Mouse (Mus musculus): Measurements from ENCODE around the gene Dbp. TPM values are rescaled to one million over a fixed set of nuclear protein-coding genes. Genes with fewer than 3 reads are reported as not detected.

Gene Dbp
- polyA plus RNA-seq, 1 experiment, result 26.2 TPM

- no peaks in the 10 kb centered on the region for H3K27me3 ChIP-seq (ENCODE audit: control insufficient read depth, insufficient read depth, insufficient read length)
- TF ChIP-seq MYOD1 (IDR thresholded peaks at IDR 0.05; ENCODE audit: control insufficient read depth in 1 of 3, insufficient read length in 2 of 3, low read depth in 2 of 3), result no peak
- TF ChIP-seq SRF (IDR thresholded peaks at IDR 0.05; ENCODE audit: control insufficient read depth, insufficient read length, low read depth), result no peak
- TF ChIP-seq USF1 (IDR thresholded peaks at IDR 0.05; ENCODE audit: low read depth), result no peak
- TF ChIP-seq REST (IDR thresholded peaks at IDR 0.05; ENCODE audit: insufficient read depth, insufficient read length), result no peak
- TF ChIP-seq POLR2A (IDR thresholded peaks at IDR 0.05; ENCODE audit: insufficient read length, low read depth), result no peak
- no peak for TF ChIP-seq CEBPB (IDR thresholded peaks at IDR 0.05; ENCODE audit: insufficient read depth, poor library complexity, severe bottlenecking)
- TF ChIP-seq MYOG (IDR thresholded peaks at IDR 0.05; ENCODE audit: control insufficient read depth in 1 of 3, insufficient read depth in 1 of 3, insufficient read length in 2 of 3, low read depth in 2 of 3), result no peak
- TF ChIP-seq POLR2AphosphoS2 (IDR thresholded peaks at IDR 0.05; ENCODE audit: insufficient read length, low read depth), result no peak
- TF ChIP-seq MAX (IDR thresholded peaks at IDR 0.05; ENCODE audit: low read depth), result no peak
- TF ChIP-seq TCF3 (IDR thresholded peaks at IDR 0.05; ENCODE audit: insufficient read length, low read depth), result no peak
- no peak for TF ChIP-seq TCF12 (IDR thresholded peaks at IDR 0.05; ENCODE audit: insufficient read depth, poor library complexity, severe bottlenecking)
- no peak for TF ChIP-seq E2F4 (IDR thresholded peaks at IDR 0.05; ENCODE audit: insufficient read depth)
- H3K36me3 ChIP-seq (ENCODE audit: control insufficient read depth, insufficient read depth), result no peaks in the 10 kb centered on the region
- H3K4me2 ChIP-seq (ENCODE audit: low read depth), result no peak within 1 kb of the TSS
- no peaks in the 10 kb centered on the region for H3K79me2 ChIP-seq (ENCODE audit: control insufficient read depth, insufficient read depth)
- H3K4me3 ChIP-seq, result no peak within 1 kb of the TSS
- H3ac ChIP-seq (ENCODE audit: control insufficient read depth, insufficient read length), result no peak within 1 kb of the TSS
These were observed 10.8 kb upstream of the Dbp start, which contains the start of gene Sec1 for GRCm38 (mm10) chr7:45693921-45694591. Sec1 (minus strand) TSS chr7:45694402.

GRCm38 (mm10) chr7:45695098-45695497, 9.8 kb upstream of the Dbp start:
- peaks cover 10% of the 10 kb centered on the region for H3K27me3 ChIP-seq (ENCODE audit: control insufficient read depth, insufficient read depth, insufficient read length)
- H3K79me2 ChIP-seq (ENCODE audit: control insufficient read depth, insufficient read depth), result no peaks in the 10 kb centered on the region

GRCm38 (mm10) chr7:45697894-45698293, 7.0 kb upstream of the Dbp start:
- Histone ChIP-seq H3K4me3 (no peak overlapping the region), H3K36me3 (ENCODE audit: control insufficient read depth, insufficient read depth) (no peaks in the 10 kb centered on the region), H3ac (ENCODE audit: control insufficient read depth, insufficient read length) (no peak overlapping the region), H3K4me2 (ENCODE audit: low read depth) (no peak overlapping the region), H3K27me3 (ENCODE audit: control insufficient read depth, insufficient read depth, insufficient read length) (peaks cover 16% of the 10 kb centered on the region), H3K79me2 (ENCODE audit: control insufficient read depth, insufficient read depth) (no peaks in the 10 kb centered on the region)
- TF ChIP-seq SRF (IDR thresholded peaks at IDR 0.05; ENCODE audit: control insufficient read depth, insufficient read length, low read depth) (no peak), TCF12 (IDR thresholded peaks at IDR 0.05; ENCODE audit: insufficient read depth, poor library complexity, severe bottlenecking) (no peak), USF1 (IDR thresholded peaks at IDR 0.05; ENCODE audit: low read depth) (no peak), TCF3 (IDR thresholded peaks at IDR 0.05; ENCODE audit: insufficient read length, low read depth) (no peak), POLR2A (IDR thresholded peaks at IDR 0.05; ENCODE audit: insufficient read length, low read depth) (no peak), MYOD1 (IDR thresholded peaks at IDR 0.05; ENCODE audit: control insufficient read depth in 1 of 3, insufficient read length in 2 of 3, low read depth in 2 of 3) (no peak), POLR2AphosphoS2 (IDR thresholded peaks at IDR 0.05; ENCODE audit: insufficient read length, low read depth) (no peak), REST (IDR thresholded peaks at IDR 0.05; ENCODE audit: insufficient read depth, insufficient read length) (no peak), MAX (IDR thresholded peaks at IDR 0.05; ENCODE audit: low read depth) (no peak), MYOG (IDR thresholded peaks at IDR 0.05; ENCODE audit: control insufficient read depth in 1 of 3, insufficient read depth in 1 of 3, insufficient read length in 2 of 3, low read depth in 2 of 3) (no peak), E2F4 (IDR thresholded peaks at IDR 0.05; ENCODE audit: insufficient read depth) (no peak), CEBPB (IDR thresholded peaks at IDR 0.05; ENCODE audit: insufficient read depth, poor library complexity, severe bottlenecking) (no peak)

More at GRCm38 (mm10) chr7:45695098-45695497, 9.8 kb upstream of the Dbp start:
- Histone ChIP-seq H3K4me2 (ENCODE audit: low read depth) (no peak overlapping the region), H3K36me3 (ENCODE audit: control insufficient read depth, insufficient read depth) (no peaks in the 10 kb centered on the region), H3ac (ENCODE audit: control insufficient read depth, insufficient read length) (no peak overlapping the region), H3K4me3 (no peak overlapping the region)
- TF ChIP-seq USF1 (IDR thresholded peaks at IDR 0.05; ENCODE audit: low read depth) (no peak), POLR2A (IDR thresholded peaks at IDR 0.05; ENCODE audit: insufficient read length, low read depth) (no peak), MYOG (IDR thresholded peaks at IDR 0.05; ENCODE audit: control insufficient read depth in 1 of 3, insufficient read depth in 1 of 3, insufficient read length in 2 of 3, low read depth in 2 of 3) (no peak), MAX (IDR thresholded peaks at IDR 0.05; ENCODE audit: low read depth) (no peak), CEBPB (IDR thresholded peaks at IDR 0.05; ENCODE audit: insufficient read depth, poor library complexity, severe bottlenecking) (no peak), E2F4 (IDR thresholded peaks at IDR 0.05; ENCODE audit: insufficient read depth) (no peak), MYOD1 (IDR thresholded peaks at IDR 0.05; ENCODE audit: control insufficient read depth in 1 of 3, insufficient read length in 2 of 3, low read depth in 2 of 3) (no peak), TCF12 (IDR thresholded peaks at IDR 0.05; ENCODE audit: insufficient read depth, poor library complexity, severe bottlenecking) (no peak), TCF3 (IDR thresholded peaks at IDR 0.05; ENCODE audit: insufficient read length, low read depth) (no peak), POLR2AphosphoS2 (IDR thresholded peaks at IDR 0.05; ENCODE audit: insufficient read length, low read depth) (no peak), SRF (IDR thresholded peaks at IDR 0.05; ENCODE audit: control insufficient read depth, insufficient read length, low read depth) (no peak), REST (IDR thresholded peaks at IDR 0.05; ENCODE audit: insufficient read depth, insufficient read length) (no peak)

- Histone ChIP-seq H3K4me2 (ENCODE audit: low read depth) (peak within 1 kb of the TSS; percentile 69), H3K79me2 (ENCODE audit: control insufficient read depth, insufficient read depth) (no peaks in the 10 kb centered on the region), H3ac (ENCODE audit: control insufficient read depth, insufficient read length) (no peak within 1 kb of the TSS), H3K27me3 (ENCODE audit: control insufficient read depth, insufficient read depth, insufficient read length) (peaks cover 16% of the 10 kb centered on the region), H3K4me3 (peak within 1 kb of the TSS; percentile 8), H3K36me3 (ENCODE audit: control insufficient read depth, insufficient read depth) (no peaks in the 10 kb centered on the region)
- no peak for TF ChIP-seq E2F4 (IDR thresholded peaks at IDR 0.05; ENCODE audit: insufficient read depth)
- TF ChIP-seq REST (IDR thresholded peaks at IDR 0.05; ENCODE audit: insufficient read depth, insufficient read length), result no peak
- TF ChIP-seq TCF3 (IDR thresholded peaks at IDR 0.05; ENCODE audit: insufficient read length, low read depth), result no peak
- TF ChIP-seq TCF12 (IDR thresholded peaks at IDR 0.05; ENCODE audit: insufficient read depth, poor library complexity, severe bottlenecking), result no peak
- no peak for TF ChIP-seq CEBPB (IDR thresholded peaks at IDR 0.05; ENCODE audit: insufficient read depth, poor library complexity, severe bottlenecking)
- TF ChIP-seq POLR2AphosphoS2 (IDR thresholded peaks at IDR 0.05; ENCODE audit: insufficient read length, low read depth), result no peak
- TF ChIP-seq MYOD1 (IDR thresholded peaks at IDR 0.05; ENCODE audit: control insufficient read depth in 1 of 3, insufficient read length in 2 of 3, low read depth in 2 of 3), result no peak
- TF ChIP-seq SRF (IDR thresholded peaks at IDR 0.05; ENCODE audit: control insufficient read depth, insufficient read length, low read depth), result no peak
- no peak for TF ChIP-seq POLR2A (IDR thresholded peaks at IDR 0.05; ENCODE audit: insufficient read length, low read depth)
- no peak for TF ChIP-seq USF1 (IDR thresholded peaks at IDR 0.05; ENCODE audit: low read depth)
- TF ChIP-seq MYOG (IDR thresholded peaks at IDR 0.05; ENCODE audit: control insufficient read depth in 1 of 3, insufficient read depth in 1 of 3, insufficient read length in 2 of 3, low read depth in 2 of 3), result no peak
- TF ChIP-seq MAX (IDR thresholded peaks at IDR 0.05; ENCODE audit: low read depth), result no peak
These were observed 5.3 kb upstream of the Dbp start, which contains the start of gene Car11 for GRCm38 (mm10) chr7:45699523-45700141. Car11 (plus strand) TSS chr7:45699843.

Data from myocyte (in vitro differentiated cells).